Mouse (Mus musculus): ENCODE results near the gene Iffo2.

Gene Iffo2

DNA sequence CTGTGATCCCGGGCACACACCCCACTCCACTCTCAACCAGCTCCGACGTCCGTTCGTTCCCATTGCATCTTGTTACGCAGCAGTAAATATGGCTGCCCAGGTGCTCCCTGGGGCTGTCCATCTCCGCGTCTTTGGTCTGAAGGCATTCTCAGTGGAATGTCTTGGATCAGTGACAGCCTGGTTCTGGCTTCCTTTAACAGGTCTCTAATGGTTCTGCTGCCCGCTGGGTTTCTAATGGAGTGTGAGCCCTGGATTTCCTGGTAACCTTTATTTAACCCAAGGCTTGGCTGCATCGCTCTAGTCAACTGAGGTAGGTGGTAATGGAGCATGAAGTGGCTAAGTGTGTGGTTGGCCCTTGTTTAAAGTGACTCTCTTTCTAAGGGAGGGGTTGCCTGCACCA lies 1.7 kb downstream of the Iffo2 start:
- DNase-seq (ENCODE audit: low read depth, low spot score) = no peak

DNA sequence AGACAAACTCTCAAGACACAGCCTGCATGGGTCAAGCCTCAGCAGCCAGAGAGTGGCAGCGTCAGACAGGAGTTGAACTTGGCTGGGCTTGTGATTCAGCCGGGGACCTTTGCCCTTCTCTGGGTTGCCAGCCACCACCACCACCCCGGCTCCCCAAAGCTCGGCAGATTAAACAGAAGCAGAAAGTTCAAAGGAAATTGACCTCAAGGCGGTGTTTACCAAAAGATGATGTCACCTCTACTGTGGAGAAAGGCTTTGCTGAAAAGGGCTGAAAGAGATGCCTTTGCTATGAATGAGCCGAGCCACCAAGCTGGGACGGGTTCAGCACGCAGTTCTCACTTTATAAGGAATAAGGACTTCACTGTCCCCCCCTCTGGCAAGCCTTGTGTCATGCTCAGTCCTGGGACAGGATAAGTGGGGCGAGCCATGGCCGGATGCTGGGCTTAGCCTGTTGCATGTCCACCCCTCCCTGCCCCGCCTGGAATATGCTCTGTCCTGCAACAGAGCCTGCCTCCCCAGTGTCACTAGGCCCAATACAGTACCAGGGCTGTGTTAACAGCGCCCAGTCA lies 4.9 kb downstream of the Iffo2 start:
- no peak for DNase-seq (ENCODE audit: low read depth, low spot score)

DNA sequence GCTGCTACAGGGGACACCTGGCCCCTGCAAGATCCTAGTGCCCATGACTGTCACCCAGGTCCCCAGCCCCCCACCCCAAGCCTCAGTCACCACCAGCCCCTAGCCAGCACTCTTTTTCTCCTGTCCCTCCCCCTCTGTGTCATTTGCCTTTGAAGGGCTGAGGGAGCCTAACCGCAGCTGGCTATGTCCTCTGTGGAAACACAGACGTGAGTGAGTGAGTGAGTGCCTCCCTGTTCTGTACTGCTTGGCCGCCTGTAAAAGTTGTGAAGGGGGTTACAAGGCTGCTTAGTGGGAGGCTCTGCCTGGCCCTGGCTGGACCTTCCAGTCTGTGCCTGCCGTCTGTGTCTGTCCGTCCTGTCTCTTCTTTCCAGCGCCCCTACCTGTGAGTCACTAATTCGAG lies 5.4 kb downstream of the Iffo2 start:
- DNase-seq (ENCODE audit: low read depth, low spot score) = no peak

DNA sequence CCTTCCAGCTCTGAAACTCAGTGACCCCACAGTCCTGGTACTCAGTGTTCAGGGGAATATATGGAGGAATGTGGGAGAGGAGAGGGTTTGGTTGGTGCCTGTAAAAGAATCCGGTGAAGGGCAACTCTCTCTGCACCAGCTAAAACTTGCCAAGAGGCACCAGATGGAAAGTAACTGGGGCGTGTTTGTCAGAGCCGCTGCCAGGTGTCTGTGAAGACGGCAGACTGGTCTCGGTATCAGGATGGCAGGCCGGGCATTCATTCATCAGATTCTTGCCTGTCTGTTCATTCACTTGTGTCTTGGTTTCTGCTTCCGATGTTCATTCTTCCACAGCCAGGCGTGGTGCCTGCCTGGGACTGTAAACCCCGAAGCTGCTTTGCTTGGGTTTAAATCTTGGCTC lies 6.4 kb downstream of the Iffo2 start:
- DNase-seq (ENCODE audit: low read depth, low spot score) = no peak

DNA sequence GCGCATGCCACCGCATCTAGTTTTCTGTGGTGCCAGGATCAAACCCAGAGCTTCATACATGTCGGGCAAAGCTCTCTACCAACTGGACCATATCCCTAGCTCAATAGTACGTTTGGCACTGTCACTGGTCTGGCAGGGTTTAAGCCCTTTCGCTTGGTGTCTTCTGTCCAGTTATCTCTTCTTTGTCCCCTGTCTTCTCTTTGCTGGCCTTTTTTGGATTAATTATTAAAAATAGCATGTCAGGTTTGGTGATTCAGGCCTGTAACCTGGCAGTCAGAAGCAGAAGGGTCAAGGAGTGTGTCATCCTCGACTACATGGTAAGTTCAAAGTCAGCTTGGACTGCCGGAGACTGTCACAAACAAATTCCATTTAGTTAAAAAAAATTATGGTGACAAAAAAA lies 10.4 kb downstream of the Iffo2 start:
- no peak for DNase-seq (ENCODE audit: low read depth, low spot score)

DNA sequence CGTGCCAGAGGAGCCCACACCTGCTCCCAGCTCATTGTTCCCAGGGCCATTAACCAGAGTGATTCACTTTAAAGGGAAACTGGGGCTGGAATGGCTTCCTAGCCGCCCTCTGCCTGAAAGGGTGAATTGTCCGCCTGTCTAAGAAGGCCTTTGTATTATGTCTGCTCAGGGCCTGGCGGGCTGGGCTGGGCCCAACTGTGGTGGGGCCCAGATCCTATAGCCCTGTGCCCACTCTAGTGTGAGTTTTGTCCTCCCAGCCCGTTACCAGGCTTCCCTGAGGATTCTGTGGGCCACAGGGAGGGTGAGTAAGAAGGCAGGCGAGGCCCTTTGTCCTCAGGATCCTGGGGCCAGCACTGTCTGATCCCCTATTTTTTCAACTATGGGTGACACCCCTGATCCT lies 15.4 kb downstream of the Iffo2 start:
- no peak for DNase-seq (ENCODE audit: low read depth, low spot score)

DNA sequence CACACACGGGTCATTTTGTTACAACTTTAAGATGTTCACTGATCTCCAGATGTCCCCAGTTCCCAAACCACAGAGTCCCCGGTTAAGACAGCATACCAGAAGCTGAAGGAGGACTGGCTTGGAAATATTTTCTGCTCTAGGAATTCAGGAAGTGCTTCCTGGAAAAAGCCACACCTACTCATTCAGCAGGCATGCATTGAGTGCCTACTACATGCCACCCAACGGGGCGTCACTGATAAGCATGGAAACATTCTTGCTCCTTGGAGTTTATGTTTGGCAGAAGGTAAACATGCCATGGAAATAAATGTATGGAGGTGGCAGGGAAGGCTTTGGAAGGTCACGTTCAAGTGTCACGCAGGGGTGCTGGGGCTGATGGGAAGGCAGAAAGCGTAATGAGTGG lies 19.1 kb downstream of the Iffo2 start:
- DNase-seq (ENCODE audit: low read depth, low spot score) = no peak

DNA sequence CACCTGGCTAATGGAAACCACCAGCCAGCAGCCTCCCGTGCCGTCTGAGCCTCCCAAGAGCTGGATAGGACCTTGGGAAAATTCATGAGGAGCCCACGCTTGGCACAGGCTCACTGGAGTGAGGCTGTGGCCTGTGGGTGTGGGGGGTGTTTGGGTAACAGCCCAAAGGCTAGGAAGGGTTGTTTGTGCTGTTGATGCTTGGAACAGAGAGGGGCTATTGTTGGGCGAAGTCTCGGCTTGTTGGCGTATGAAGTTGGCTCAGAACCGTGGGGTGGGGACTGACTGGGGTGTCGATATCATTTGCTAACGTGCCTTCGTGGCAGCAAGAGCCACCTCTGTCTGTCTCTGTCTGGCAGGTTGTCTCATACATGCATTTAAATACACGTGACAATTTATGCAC lies 24.9 kb downstream of the Iffo2 start:
- DNase-seq (ENCODE audit: low read depth, low spot score) = no peak

DNA sequence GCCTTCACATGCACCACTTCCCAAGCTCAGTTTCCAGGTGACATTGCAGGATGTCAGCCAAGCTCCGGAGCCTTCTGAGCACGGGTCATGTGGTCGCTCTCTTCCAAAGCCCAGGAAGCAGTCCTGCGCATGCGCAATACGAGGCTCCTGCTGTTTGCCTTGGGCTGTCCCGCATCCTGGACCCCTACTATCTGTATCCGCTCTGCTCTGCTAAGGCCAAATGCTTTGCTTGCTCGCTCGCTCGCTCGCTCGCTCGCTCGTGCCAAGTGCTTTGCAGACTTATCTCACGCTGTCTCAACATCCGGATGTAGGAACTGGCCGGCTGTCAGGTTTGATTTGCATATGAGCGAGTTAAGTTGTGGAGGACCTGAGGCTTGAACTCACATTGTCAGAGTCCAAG lies 25.6 kb downstream of the Iffo2 start:
- no peak for DNase-seq (ENCODE audit: low read depth, low spot score)

DNA sequence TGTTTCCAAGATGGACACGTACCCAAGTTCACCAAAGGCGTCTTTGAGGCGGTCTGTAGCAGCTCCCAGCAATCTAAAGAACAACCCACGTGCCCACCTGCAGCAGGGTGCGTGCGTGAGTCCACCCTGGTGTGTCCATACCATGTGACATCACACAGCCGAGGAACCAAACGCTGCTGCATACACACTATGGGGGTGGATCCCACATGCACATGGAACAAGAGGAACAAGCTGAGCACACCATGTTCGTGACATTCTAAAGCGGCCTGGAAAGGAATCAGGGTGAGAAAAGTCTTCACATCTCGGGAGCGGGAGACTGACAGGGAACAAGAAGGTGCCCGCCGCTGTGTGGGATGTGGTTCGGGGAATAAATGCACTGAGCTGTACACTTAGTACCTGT lies 38.0 kb downstream of the Iffo2 start:
- no peak for DNase-seq (ENCODE audit: low read depth, low spot score)

DNA sequence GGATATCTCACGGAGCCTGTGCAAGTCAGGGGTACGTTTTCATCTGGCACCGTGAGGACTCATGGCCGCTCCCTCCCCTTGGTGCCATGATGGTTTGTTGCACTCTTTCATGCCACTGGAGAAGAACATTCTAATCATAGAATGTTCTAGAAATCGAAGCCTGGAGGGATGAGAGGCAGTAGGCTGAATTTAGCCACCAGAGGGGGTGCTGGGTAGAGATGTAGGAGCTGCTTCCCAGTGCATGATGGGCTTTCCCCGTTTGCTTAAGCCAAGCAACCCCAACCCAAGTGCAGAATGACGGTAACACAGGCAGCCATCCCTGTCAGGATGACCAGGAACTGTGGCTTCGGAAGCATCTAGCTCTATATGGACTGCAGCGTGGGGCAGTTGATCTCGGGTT lies 40.4 kb downstream of the Iffo2 start:
- DNase-seq (ENCODE audit: low read depth, low spot score) = no peak

DNA sequence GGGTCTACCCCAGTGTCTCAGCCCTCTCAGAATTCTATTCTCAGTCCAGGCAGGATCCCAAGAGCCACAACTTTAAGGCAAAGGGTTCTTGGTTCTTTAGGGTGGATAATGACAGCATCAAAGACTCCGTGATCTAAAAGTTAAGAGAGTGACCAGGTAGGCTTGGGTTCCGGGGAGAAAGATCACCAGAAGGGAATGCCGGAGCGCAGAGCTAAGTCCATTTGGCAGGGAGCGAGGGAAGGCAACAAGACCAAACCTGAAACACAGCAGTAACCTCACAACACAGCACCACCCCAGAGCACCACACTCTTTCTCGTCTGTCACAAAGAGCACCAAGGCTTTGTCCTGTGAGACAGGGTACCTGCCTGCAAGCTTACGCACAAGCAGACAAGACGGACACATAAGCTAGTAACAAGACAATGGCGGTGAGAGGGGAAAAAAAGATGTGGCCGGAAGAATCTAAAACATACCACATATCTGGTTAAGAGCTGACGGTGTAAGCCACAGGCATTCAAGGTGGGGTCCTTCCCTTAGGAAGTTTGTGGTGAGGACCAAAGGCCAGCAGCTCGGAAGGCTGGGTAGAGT lies 42.7 kb downstream of the Iffo2 start:
- DNase-seq (ENCODE audit: low read depth, low spot score) = no peak

DNA sequence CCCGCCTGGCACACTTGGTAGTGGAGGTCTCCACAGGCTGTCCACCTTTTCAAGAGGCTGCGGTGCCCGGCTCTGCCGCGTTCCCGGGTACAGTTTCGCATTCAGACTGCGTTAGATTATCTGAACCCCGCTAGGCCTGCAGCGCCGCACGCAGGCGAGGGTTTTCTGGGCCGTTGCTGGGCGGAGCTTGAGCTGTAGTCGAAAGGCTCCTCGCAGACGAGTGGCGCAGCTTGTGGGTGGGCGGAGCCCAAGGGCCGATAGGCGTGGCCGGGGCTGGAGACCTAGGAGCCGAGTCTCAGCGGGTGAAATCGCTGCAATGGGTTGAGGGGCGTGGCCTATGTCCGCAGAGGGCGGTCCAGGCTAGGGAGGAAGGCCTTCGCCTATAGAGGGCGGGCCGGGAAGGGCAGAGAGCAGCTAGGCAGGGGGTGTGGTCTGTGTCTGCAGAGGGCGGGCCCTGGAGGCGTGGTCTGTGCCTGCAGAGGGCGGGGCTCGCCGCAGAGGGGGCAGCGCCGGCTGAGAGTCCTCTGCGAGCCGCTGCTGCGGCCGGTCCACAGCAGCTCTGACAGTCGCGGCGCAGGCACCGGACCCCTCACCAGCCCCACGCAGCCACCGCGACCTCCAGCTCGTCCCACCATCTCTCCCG lies 43.9 kb downstream of the Iffo2 start:
- peak; percentile 99 for DNase-seq (ENCODE audit: low read depth, low spot score)

DNA sequence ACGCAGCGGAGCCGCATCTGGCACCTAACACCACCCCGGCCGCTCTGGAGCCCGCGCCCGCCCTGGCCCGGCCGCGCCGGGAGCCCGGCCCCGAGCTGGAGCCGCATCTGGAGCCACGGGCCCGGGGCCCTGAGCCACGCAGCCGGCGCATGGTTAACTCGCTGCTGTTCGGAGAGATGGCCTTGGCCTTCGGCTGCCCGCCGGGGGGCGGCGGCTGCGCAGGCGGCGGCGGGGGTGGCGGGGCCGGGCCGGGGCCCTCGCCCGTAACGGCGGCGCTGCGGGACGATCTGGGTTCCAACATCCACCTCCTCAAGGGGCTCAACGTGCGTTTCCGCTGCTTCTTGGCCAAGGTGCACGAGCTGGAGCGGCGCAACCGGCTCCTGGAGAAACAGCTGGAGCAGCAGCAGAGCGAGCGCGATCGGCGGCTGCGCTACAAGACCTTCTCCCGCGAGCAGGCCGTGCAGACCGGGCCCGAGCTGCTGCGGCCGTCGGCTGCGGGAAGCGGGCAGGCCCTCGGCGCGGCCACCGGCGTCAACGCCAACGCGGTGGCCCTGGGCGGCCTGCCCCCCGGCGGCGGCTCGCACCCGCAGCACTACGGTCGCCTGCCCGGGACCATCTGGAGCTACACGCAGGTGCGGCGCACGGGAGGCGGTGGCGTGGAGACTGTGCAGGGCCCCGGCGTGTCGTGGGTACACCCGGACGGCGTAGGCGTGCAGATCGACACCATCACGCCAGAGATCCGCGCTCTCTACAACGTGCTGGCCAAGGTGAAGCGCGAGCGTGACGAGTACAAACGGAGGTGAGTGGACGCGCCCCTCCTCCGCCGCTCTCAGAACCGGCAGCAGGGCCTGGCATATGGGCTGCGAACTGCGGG lies 44.7 kb downstream of the Iffo2 start:
- no peak for DNase-seq (ENCODE audit: low read depth, low spot score)

DNA sequence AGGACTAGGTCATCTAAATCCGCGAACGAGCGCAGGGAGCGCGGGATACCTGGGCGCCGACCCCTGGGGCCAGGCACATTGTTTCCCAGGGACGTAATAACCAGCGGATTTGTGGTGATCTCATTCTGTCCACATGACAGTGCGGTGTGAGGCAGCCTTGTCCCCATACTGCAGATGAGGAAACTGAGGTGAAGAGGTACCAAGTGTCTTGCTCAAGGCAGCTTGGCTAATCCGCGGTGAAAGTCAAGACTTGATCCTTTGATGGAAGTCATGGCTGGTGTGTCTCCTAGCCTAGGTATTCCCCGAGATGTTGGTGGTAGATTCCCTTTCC lies 45.3 kb downstream of the Iffo2 start:
- no peak for DNase-seq (ENCODE audit: low read depth, low spot score)

DNA sequence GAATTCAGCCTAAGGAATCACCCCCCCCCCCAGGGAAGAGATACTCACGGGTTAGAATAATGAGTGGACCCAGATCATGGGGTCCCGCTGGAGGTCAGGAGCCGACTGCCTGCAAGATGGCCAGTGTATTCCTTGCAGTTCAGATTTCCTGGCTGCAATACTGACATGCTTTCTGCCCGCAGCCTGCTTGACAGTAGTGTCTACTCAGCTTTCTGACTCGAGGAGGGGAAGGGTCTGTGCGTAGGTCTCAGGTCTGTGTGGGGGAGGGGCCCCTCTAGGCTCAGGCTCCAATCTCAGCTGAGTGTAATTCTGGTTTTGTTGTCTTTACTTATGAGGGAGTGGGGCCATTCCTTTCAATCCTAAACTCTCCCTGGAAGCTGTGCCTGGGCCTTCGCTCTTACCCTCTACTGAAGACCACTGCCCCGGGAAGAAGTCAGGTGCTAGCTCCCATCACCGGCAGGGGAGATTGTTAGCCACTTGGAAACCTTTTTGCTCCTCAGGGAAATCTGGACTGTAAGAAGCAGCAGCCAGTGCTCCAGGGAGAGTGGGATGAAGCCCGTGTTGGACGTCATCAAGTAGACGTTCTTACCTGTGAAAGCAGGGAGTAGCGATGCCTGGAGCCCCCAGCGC lies 46.0 kb downstream of the Iffo2 start:
- DNase-seq (ENCODE audit: low read depth, low spot score) = no peak

DNA sequence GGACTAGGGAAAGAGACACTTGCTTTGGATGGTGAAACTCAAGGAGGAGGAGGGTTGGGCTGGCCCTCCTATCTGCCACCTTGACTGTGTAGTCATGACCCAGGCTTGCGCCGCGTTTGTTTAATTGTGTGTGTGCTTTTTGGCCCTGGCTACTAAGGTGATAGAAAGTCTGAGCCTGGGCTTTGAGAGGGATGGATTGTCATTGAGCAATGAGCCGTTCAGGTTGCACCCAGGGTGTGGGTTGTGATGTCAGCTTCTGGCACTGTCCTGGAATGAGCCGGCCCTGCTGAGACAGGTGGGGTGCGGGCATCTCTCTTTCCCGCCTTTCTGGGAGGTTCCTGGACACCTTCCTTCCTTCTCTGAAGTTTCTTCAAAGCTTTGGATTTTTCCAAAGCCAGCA lies 46.7 kb downstream of the Iffo2 start:
- DNase-seq (ENCODE audit: low read depth, low spot score) = no peak

DNA sequence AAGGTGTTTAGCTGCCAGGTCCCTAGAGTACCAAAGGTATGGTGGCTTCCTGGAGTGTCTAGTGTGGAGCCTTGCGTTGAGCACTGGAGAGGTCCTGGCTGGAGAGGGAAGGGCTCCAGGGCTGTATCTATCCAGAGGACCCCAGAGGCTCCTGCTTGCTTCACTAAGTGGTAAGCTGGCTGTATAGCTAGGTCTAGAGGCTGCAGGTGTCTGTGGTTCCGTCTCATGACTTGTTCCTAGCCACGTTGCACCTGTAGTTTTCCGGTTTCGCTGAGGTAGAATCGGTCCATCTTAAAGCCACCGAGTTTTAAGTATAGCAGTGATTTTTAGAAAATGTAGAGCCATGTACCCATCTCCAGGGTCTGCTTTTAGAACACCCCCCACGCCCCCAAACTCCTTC lies 48.0 kb downstream of the Iffo2 start:
- DNase-seq (ENCODE audit: low read depth, low spot score) = no peak

DNA sequence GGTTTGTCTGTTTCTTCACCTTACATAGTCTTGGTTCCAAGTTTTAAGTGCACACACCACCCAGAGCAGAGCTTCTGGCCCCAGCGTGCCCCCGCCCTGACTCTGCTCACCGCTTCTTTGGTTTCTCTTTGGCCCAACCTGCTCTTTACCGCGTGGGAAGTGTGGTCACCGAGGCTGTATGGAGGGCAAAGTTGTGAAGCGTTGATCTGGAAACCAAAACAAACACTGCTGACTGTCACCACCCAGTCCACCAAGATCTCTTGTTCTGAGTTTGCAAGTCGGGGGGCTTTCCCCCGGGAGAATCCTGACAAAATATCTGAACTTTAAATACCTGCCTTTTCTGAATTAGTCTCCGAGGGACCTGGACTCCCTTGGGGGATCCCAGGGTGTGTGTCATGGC lies 48.7 kb downstream of the Iffo2 start:
- DNase-seq (ENCODE audit: low read depth, low spot score) = no peak

DNA sequence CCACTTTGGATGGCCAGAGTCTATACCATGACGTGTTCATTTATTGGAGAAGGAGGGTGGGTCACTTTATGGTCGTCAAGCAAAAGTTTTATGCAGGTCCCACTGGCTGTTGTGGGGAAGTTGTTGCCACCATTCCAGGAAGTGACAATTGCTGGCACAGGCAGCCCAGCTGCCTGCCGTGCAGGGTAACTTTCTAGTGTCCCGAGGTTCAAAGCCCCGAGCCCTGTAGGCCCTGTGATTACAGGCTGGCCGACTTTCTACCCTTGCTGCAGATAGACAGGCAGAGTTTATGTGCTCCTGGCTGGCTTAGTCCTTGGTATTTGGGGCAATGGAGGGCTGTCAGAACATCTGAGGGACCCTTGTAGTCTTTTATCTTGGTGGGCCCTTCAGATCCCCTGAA lies 49.1 kb downstream of the Iffo2 start:
- no peak for DNase-seq (ENCODE audit: low read depth, low spot score)

DNA sequence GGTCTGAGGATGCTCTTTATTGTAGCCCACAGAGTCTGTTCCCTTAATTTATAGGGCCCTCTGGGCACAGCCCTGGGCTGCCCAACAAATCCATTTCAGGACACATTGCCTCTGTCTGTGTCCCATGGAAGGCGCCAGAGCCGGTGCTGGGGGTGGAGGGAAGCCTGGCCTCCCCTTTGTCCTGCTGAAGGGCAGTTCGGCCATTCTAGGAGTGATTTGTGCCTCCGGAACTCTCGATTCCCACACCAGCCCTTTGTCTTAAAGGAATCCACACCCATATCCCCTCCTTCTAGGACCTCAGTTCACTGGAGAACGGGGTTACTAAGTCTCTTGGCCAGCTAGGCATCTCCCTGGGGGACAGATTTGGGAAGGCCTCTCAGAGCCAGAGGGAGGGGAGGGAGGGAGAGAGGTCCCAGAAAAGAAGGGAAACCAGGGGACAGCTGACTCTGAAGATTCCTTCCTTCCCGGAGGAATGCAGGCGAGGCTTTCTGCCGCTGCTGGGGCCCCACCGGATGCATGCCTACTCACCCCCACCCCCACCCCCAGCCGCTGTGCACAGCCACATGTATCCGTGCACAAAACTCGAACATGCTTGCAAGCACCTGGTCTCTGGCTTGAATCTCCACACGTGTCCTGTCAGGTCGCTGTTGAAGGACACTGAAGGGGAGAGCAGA lies 50.5 kb downstream of the Iffo2 start:
- no peak for DNase-seq (ENCODE audit: low read depth, low spot score)

Measured in embryo, embryonic 11.5 days (tissue).